In the genomic region with DNA sequence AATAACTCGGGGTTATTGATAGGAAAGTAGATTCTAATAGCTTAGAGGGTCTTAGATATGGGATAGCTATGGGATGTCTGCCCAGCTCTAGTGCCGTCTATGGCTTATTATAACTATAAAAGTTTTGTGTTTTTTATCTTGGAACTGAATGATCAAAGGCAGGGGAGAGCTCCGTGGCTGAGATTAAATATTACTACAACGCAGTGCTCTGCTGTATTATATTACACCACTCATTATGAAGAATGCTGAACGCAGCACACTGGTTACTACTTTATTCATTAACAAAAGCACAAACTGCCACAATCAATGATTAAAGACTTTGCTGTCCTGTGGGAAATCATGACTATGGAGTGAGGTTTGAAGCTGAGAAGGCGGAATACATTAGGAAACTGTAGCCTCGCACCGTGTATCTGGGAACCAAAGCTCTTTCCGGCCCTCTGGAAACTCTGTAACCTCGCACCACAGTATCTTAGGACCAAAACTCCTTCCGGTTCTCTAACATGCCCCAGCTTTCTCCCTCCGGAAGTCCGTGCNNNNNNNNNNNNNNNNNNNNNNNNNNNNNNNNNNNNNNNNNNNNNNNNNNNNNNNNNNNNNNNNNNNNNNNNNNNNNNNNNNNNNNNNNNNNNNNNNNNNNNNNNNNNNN, we compare ENCODE assay signal across 9 mouse cellular contexts. TPM values are rescaled to one million over a fixed set of nuclear protein-coding genes. Genes with fewer than 3 reads are reported as not detected.
A peak's percentile ranks its signal among the peaks of the same experiment; 100 is the strongest.
DNase-seq lines count a peak whose midpoint lies in the region; ATAC-seq and TF ChIP-seq lines count a peak whose summit lies in the region.
"Had no signal": no experiment of that assay in that cellular context is flagged by ENCODE, and none has a peak within 500 bp of the region (broad histone marks: within the 10 kb centered on the region; RNA-seq: fewer than 3 reads in every experiment).

No protein-coding gene starts in this region.

- no peak for DNase-seq in heart, postnatal 0 days (ENCODE audit: low spot score)
- DNase-seq in left cerebral cortex, adult 2 months (ENCODE audit: extremely low spot score in 1 of 2, low spot score in 2 of 2): no peak
- DNase-seq in cerebellum, adult 9-11 months: no peak

- no peak for TF ChIP-seq EP300 in heart, postnatal 0 days (IDR thresholded peaks at IDR 0.05; ENCODE audit: low read depth)

- H3K4me2 ChIP-seq in heart, postnatal 0 days (ENCODE audit: low read depth, low read length): 0 out of 2 replicates have a peak overlapping the region, but pooled peaks have one; percentile 17
- H3K4me2 ChIP-seq in heart, embryonic 11.5 days: no peak overlapping the region
- 0 out of 2 replicates have a peak overlapping the region, but pooled peaks have one; percentile 11 for H3K4me2 ChIP-seq in hindbrain, embryonic 12.5 days (replicated peaks)
- H3K4me2 ChIP-seq in kidney, embryonic 15.5 days: peak overlapping the region; percentile 18; the same call in 1 of the 2 replicates
- H3K4me2 ChIP-seq in midbrain, embryonic 13.5 days (replicated peaks): no peak overlapping the region
- H3K4me2 ChIP-seq: heart, embryonic 15.5 days; liver, embryonic 15.5 days had no signal

- no peaks in the 10 kb centered on the region for H3K36me3 ChIP-seq in heart, postnatal 0 days (replicated peaks; ENCODE audit: control insufficient read depth, insufficient read depth, low read length)
- H3K36me3 ChIP-seq in heart, embryonic 11.5 days (ENCODE audit: control insufficient read depth, insufficient read depth, low read length): no peaks in the 10 kb centered on the region
- no peaks in the 10 kb centered on the region for H3K36me3 ChIP-seq in hindbrain, embryonic 12.5 days
- H3K36me3 ChIP-seq in kidney, embryonic 15.5 days: no peaks in the 10 kb centered on the region
- H3K36me3 ChIP-seq in midbrain, embryonic 13.5 days: no peaks in the 10 kb centered on the region
- H3K36me3 ChIP-seq: heart, embryonic 15.5 days; liver, embryonic 15.5 days had no signal

- TF ChIP-seq CTCF in heart, postnatal 0 days (IDR thresholded peaks at IDR 0.05; ENCODE audit: low read depth): no peak
- no peak for TF ChIP-seq CTCF in left cerebral cortex, adult 2 months (IDR thresholded peaks at IDR 0.05)

- no peak overlapping the region for H3K9ac ChIP-seq in heart, postnatal 0 days (replicated peaks; ENCODE audit: low read depth, low read length)
- H3K9ac ChIP-seq in heart, embryonic 11.5 days (ENCODE audit: low read depth, low read length): no peak overlapping the region
- H3K9ac ChIP-seq in hindbrain, embryonic 12.5 days: no peak overlapping the region
- no peak overlapping the region for H3K9ac ChIP-seq in kidney, embryonic 15.5 days
- H3K9ac ChIP-seq in midbrain, embryonic 13.5 days (replicated peaks): no peak overlapping the region
- H3K9ac ChIP-seq: heart, embryonic 15.5 days; liver, embryonic 15.5 days had no signal

- 58% methylated on average over 13 of the region's 13 CpGs for WGBS in heart, postnatal 0 days
- WGBS in heart, embryonic 11.5 days (ENCODE audit: insufficient replicate concordance): 60% methylated on average over 13 of the region's 13 CpGs
- WGBS in hindbrain, embryonic 12.5 days: 64% methylated on average over 13 of the region's 13 CpGs
- WGBS in kidney, embryonic 15.5 days: 60% methylated on average over 13 of the region's 13 CpGs
- WGBS in midbrain, embryonic 13.5 days: 65% methylated on average over 13 of the region's 13 CpGs

- intact Hi-C loops in left cerebral cortex, adult 2 months (cut with DNase I): loop anchor here (2.0 to 5.0 kb wide), 2 partner anchors 85 to 137 kb away; no protein-coding TSS in a partner anchor

- H3K4me1 ChIP-seq in heart, postnatal 0 days (ENCODE audit: control insufficient read depth, insufficient read depth): no peaks in the 10 kb centered on the region
- no peaks in the 10 kb centered on the region for H3K4me1 ChIP-seq in heart, embryonic 11.5 days (ENCODE audit: control insufficient read depth, insufficient read depth, low read length)
- peaks cover 5% of the 10 kb centered on the region for H3K4me1 ChIP-seq in hindbrain, embryonic 12.5 days
- H3K4me1 ChIP-seq in kidney, embryonic 15.5 days: peaks cover 5% of the 10 kb centered on the region; the same call in 1 of the 2 replicates
- H3K4me1 ChIP-seq in midbrain, embryonic 13.5 days (replicated peaks): peaks cover 3% of the 10 kb centered on the region; the same call in 1 of the 2 replicates
- H3K4me1 ChIP-seq: heart, embryonic 15.5 days; liver, embryonic 15.5 days had no signal

- H3K27ac ChIP-seq in heart, postnatal 0 days (ENCODE audit: low read depth): no peak overlapping the region
- H3K27ac ChIP-seq in heart, embryonic 11.5 days (ENCODE audit: low read depth, low read length): no peak overlapping the region
- H3K27ac ChIP-seq in hindbrain, embryonic 12.5 days: no peak overlapping the region; the same call in 1 of the 2 replicates
- H3K27ac ChIP-seq in kidney, embryonic 15.5 days: peak overlapping the region; percentile 49; the same call in 1 of the 2 replicates
- H3K27ac ChIP-seq in midbrain, embryonic 13.5 days: no peak overlapping the region
- no peak overlapping the region for H3K27ac ChIP-seq in left cerebral cortex, adult 2 months
- H3K27ac ChIP-seq: heart, embryonic 15.5 days; liver, embryonic 15.5 days had no signal

- no peaks in the 10 kb centered on the region for H3K9me3 ChIP-seq in heart, postnatal 0 days (replicated peaks; ENCODE audit: control insufficient read depth, low read length)
- no peaks in the 10 kb centered on the region for H3K9me3 ChIP-seq in heart, embryonic 11.5 days (replicated peaks; ENCODE audit: control insufficient read depth, low read length)
- no peaks in the 10 kb centered on the region for H3K9me3 ChIP-seq in hindbrain, embryonic 12.5 days (replicated peaks)
- H3K9me3 ChIP-seq in kidney, embryonic 15.5 days (replicated peaks): no peaks in the 10 kb centered on the region
- no peaks in the 10 kb centered on the region for H3K9me3 ChIP-seq in midbrain, embryonic 13.5 days
- H3K9me3 ChIP-seq: heart, embryonic 15.5 days; liver, embryonic 15.5 days had no signal

- H3K27me3 ChIP-seq in heart, postnatal 0 days (ENCODE audit: control insufficient read depth, insufficient read depth, low read length): no peaks in the 10 kb centered on the region
- H3K27me3 ChIP-seq in heart, embryonic 11.5 days (ENCODE audit: control insufficient read depth, insufficient read depth, low read length): no peaks in the 10 kb centered on the region
- no peaks in the 10 kb centered on the region for H3K27me3 ChIP-seq in hindbrain, embryonic 12.5 days
- no peaks in the 10 kb centered on the region for H3K27me3 ChIP-seq in kidney, embryonic 15.5 days
- H3K27me3 ChIP-seq in midbrain, embryonic 13.5 days: no peaks in the 10 kb centered on the region
- H3K27me3 ChIP-seq: heart, embryonic 15.5 days; liver, embryonic 15.5 days had no signal

- no peak for ATAC-seq in heart, postnatal 0 days (ENCODE audit: insufficient read depth, low read depth)
- no peak for ATAC-seq in heart, embryonic 11.5 days (replicated peaks; ENCODE audit: insufficient number of reproducible peaks, low FRiP score, low TSS enrichment)
- no peak; the same call in 1 of the 2 replicates for ATAC-seq in hindbrain, embryonic 12.5 days (ENCODE audit: low FRiP score)
- peak; percentile 82; the same call in 1 of the 2 replicates for ATAC-seq in kidney, embryonic 15.5 days (replicated peaks; ENCODE audit: low FRiP score)
- ATAC-seq in midbrain, embryonic 13.5 days: peak; percentile 48; the same call in 1 of the 2 replicates

- H3K4me3 ChIP-seq in heart, postnatal 0 days (ENCODE audit: low read depth, low read length): no peak overlapping the region
- no peak overlapping the region for H3K4me3 ChIP-seq in heart, embryonic 11.5 days (ENCODE audit: low read depth, low read length)
- H3K4me3 ChIP-seq in hindbrain, embryonic 12.5 days: no peak overlapping the region
- no peak overlapping the region for H3K4me3 ChIP-seq in kidney, embryonic 15.5 days (replicated peaks)
- no peak overlapping the region for H3K4me3 ChIP-seq in midbrain, embryonic 13.5 days (replicated peaks)
- no peak overlapping the region for H3K4me3 ChIP-seq in left cerebral cortex, adult 2 months
- H3K4me3 ChIP-seq: heart, embryonic 15.5 days; liver, embryonic 15.5 days had no signal

RNA-seq across cellular contexts. Expression of gene Fnbp1l, which starts 27.8 kb away (rescaled TPM):
- total RNA-seq in heart, postnatal 0 days (2014; rRNA removed; ENCODE audit: low replicate concordance): 11.2 and 11.9 TPM in 2 replicates
- 16.8 and 18.0 TPM in 2 replicates for polyA plus RNA-seq in heart, postnatal 0 days (2015; fragmentation: Nextera tagmentation; extraction: Ambion mirVana)
- 26.6 and 35.1 TPM in 2 replicates for polyA plus RNA-seq in heart, embryonic 11.5 days (2014; fragmentation: Nextera tagmentation; extraction: Ambion mirVana)
- polyA plus RNA-seq in hindbrain, embryonic 12.5 days (2016; fragmentation: Nextera tagmentation; extraction: Ambion mirVana): 139 and 151 TPM in 2 replicates
- 46.7 and 53.7 TPM in 2 replicates for polyA plus RNA-seq in kidney, embryonic 15.5 days (2015; fragmentation: Nextera tagmentation; extraction: Ambion mirVana)
- polyA plus RNA-seq in midbrain, embryonic 13.5 days (2015; fragmentation: Nextera tagmentation; extraction: Ambion mirVana): 214 and 234 TPM in 2 replicates
- 100 to 1,000 TPM; 108 TPM for total RNA-seq in left cerebral cortex, adult 2 months (2021)

Comparison
In these comparisons a context has a peak if more than half of its experiments do, and no peak if none do; other contexts are left out.
1. H3K4me2 ChIP-seq: peak in heart, postnatal 0 days (single experiment), hindbrain, embryonic 12.5 days (single experiment) and kidney, embryonic 15.5 days (single experiment); none in heart, embryonic 11.5 days (single experiment) and midbrain, embryonic 13.5 days (single experiment).
2. ATAC-seq: peak in kidney, embryonic 15.5 days (single experiment) and midbrain, embryonic 13.5 days (single experiment); none in heart, postnatal 0 days (single experiment), heart, embryonic 11.5 days (single experiment) and hindbrain, embryonic 12.5 days (single experiment).